Mouse (Mus musculus) kidney, embryonic 16.5 days (tissue): ENCODE results near the gene Nmt1. TPM values are rescaled to one million over a fixed set of nuclear protein-coding genes. Genes with fewer than 3 reads are reported as not detected.

Source experiments
- ATAC-seq: fragments of 200-750 bp; cut with Nextera tagmentation; 2 replicates; pipeline ENCODE4 v1.8.0; 2017; ENCODE audit warnings: moderate TSS enrichment; ENCODE audit not compliant: low FRiP score, low TSS enrichment
- H3K27ac ChIP-seq: fragments of 300-500 bp; sonication (generic); 2 replicates; pipeline ENCODE4 v1.5.1; 2014; ENCODE audit warnings: low read length
- H3K27me3 ChIP-seq: fragments of 300-500 bp; sonication (generic); 2 replicates; pipeline ENCODE4 v1.6.1; 2014; ENCODE audit warnings: low read length, control low read depth, mixed read lengths; ENCODE audit not compliant: insufficient read depth
- H3K36me3 ChIP-seq: fragments of 300-500 bp; sonication (generic); 2 replicates; pipeline ENCODE4 v1.6.1; 2014; ENCODE audit warnings: low read length, control low read depth, mixed read lengths; ENCODE audit not compliant: insufficient read depth
- H3K4me1 ChIP-seq: fragments of 300-500 bp; sonication (generic); 2 replicates; pipeline ENCODE4 v1.6.1; 2014; ENCODE audit warnings: low read length, control low read depth, mixed read lengths; ENCODE audit not compliant: insufficient read depth
- H3K4me2 ChIP-seq: fragments of 300-500 bp; sonication (generic); replicated peaks from 2 replicates; pipeline ENCODE4 v1.6.1; 2014; ENCODE audit warnings: low read depth, low read length
- H3K4me3 ChIP-seq: fragments of 300-500 bp; sonication (generic); 2 replicates; pipeline ENCODE4 v1.5.1; 2014; ENCODE audit warnings: mild to moderate bottlenecking, low read length
- H3K9ac ChIP-seq: fragments of 300-500 bp; sonication (generic); replicated peaks from 2 replicates; pipeline ENCODE4 v1.6.1; 2014; ENCODE audit warnings: low read length
- H3K9me3 ChIP-seq: fragments of 300-500 bp; sonication (generic); 2 replicates; pipeline ENCODE4 v1.6.1; 2016; ENCODE audit warnings: low read length, control low read depth
- WGBS: fragments of 180-500 bp; shearing (Covaris S2); extraction: QIAGEN DNeasy Blood & Tissue Kit; methylation state at CpG from one replicate; pipeline ENCODE4 v1.1.7; 2014; 5-methylcytosine and 5-hydroxymethylcytosine counted together
- microRNA-seq: library from miRNA; unstranded; fragments of <30 nt; microRNA quantifications from one replicate; pipeline ENCODE4, GENCODE M21; 2016
- polyA plus RNA-seq: library from polyadenylated mRNA; unstranded; fragments of >200 nt; fragmentation: Nextera tagmentation; extraction: Ambion mirVana; gene quantifications from 2 replicates; pipeline ENCODE4 v1.2.1, GENCODE M21; 2015

The Nmt1 gene
- polyA plus RNA-seq, 1 experiment from 2014 or later, result 51.9 TPM

GRCm38 (mm10) chr11:103116959-103117590 lies 89.1 kb downstream of the Nmt1 start:
- Histone ChIP-seq H3K4me3 (peak overlapping the region; percentile 83), H3K4me2 (peak overlapping the region; percentile 90), H3K9ac (peak overlapping the region; percentile 90), H3K27me3 (no peaks in the 10 kb centered on the region), H3K4me1 (peaks cover 23% of the 10 kb centered on the region), H3K27ac (peak overlapping the region; percentile 81), H3K9me3 (no peaks in the 10 kb centered on the region), H3K36me3 (no peaks in the 10 kb centered on the region)
- peak; percentile 43 for ATAC-seq
- WGBS, result under 1% methylated on average over 35 of the region's 35 CpGs

- ATAC-seq, result no peak
- Histone ChIP-seq H3K4me3 (peak overlapping the region; percentile 83), H3K4me1 (peaks cover 18% of the 10 kb centered on the region), H3K27ac (peak overlapping the region; percentile 81), H3K36me3 (no peaks in the 10 kb centered on the region), H3K9me3 (no peaks in the 10 kb centered on the region), H3K4me2 (peak overlapping the region; percentile 90), H3K9ac (peak overlapping the region; percentile 90), H3K27me3 (no peaks in the 10 kb centered on the region)
- under 1% methylated on average over 38 of the region's 38 CpGs for WGBS
These were observed 89.6 kb downstream of the Nmt1 start for GRCm38 (mm10) chr11:103117591-103118009.

Small RNAs within 50 kb of the gene (microRNA-seq; reads per million reads assigned to microRNA genes)
- gene Mir6931, result not detected

Other genes with a start within 250 kb of the Nmt1 start
- gene Gjc1, start 208.5 kb upstream of the Nmt1 start, polyA plus RNA-seq, result 54.5 and 55.4 TPM in 2 replicates
- 0.42 and 2.5 TPM in 2 replicates for gene Higd1b, start 192.3 kb upstream of the Nmt1 start, polyA plus RNA-seq
- gene Eftud2, start 147.2 kb upstream of the Nmt1 start, polyA plus RNA-seq, result 222 and 236 TPM in 2 replicates
- gene Ccdc103, start 147.0 kb upstream of the Nmt1 start, polyA plus RNA-seq, result 1.9 and 2.1 TPM in 2 replicates
- not detected in 2 replicates for gene Fam187a, start 143.0 kb upstream of the Nmt1 start, polyA plus RNA-seq
- gene Gfap, start 127.3 kb upstream of the Nmt1 start, polyA plus RNA-seq, result 0.41 and 0.50 TPM in 2 replicates
- gene Kif18b, start 103.1 kb upstream of the Nmt1 start, polyA plus RNA-seq, result 11.5 and 12.6 TPM in 2 replicates
- 2.5 and 3.0 TPM in 2 replicates for gene C1ql1, start 81.5 kb upstream of the Nmt1 start, polyA plus RNA-seq
- 161 and 201 TPM in 2 replicates for gene Dcakd, start 143 bp downstream of the Nmt1 start, polyA plus RNA-seq
- gene Plcd3, start 73.5 kb downstream of the Nmt1 start, polyA plus RNA-seq, result 8.2 and 8.7 TPM in 2 replicates
- 28.7 and 29.9 TPM in 2 replicates for gene Acbd4, start 73.5 kb downstream of the Nmt1 start, polyA plus RNA-seq
- gene Hexim1, start 88.0 kb downstream of the Nmt1 start, polyA plus RNA-seq, result 5.5 and 6.6 TPM in 2 replicates
- gene Hexim2, start 104.2 kb downstream of the Nmt1 start, polyA plus RNA-seq, result 11.3 and 11.8 TPM in 2 replicates
- 2.4 and 3.4 TPM in 2 replicates for gene Fmnl1, start 142.9 kb downstream of the Nmt1 start, polyA plus RNA-seq
- 0.27 and 0.82 TPM in 2 replicates for gene 1700023F06Rik, start 180.4 kb downstream of the Nmt1 start, polyA plus RNA-seq
- not detected in 2 replicates for gene Spata32, start 190.2 kb downstream of the Nmt1 start, polyA plus RNA-seq
- gene Map3k14, start 239.3 kb downstream of the Nmt1 start, polyA plus RNA-seq, result 5.3 and 6.7 TPM in 2 replicates